ENCODE assay signal across 22 mouse cellular contexts in genomic region chr10:92790247-92790646, GRCm38 (mm10).
A peak's percentile ranks its signal among the peaks of the same experiment; 100 is the strongest.
DNase-seq lines count a peak whose midpoint lies in the region; ATAC-seq and TF ChIP-seq lines count a peak whose summit lies in the region.
"Had no signal": no experiment of that assay in that cellular context is flagged by ENCODE, and none has a peak within 500 bp of the region (broad histone marks: within the 10 kb centered on the region; RNA-seq: fewer than 3 reads in every experiment).

No protein-coding gene starts in this region.

- H3K27me3 ChIP-seq in forebrain, postnatal 0 days (ENCODE audit: insufficient read depth, low read length) = no peaks in the 10 kb centered on the region
- H3K27me3 ChIP-seq in forebrain, embryonic 12.5 days = no peaks in the 10 kb centered on the region
- no peaks in the 10 kb centered on the region for H3K27me3 ChIP-seq in lung, embryonic 14.5 days (ENCODE audit: insufficient read depth, low read length)
- H3K27me3 ChIP-seq in lung, postnatal 0 days (replicated peaks; ENCODE audit: insufficient read depth, low read length) = no peaks in the 10 kb centered on the region
- H3K27me3 ChIP-seq in hindbrain, embryonic 12.5 days = no peaks in the 10 kb centered on the region
- H3K27me3 ChIP-seq: forebrain, embryonic 13.5 days; heart, embryonic 12.5 days; limb, embryonic 15.5 days had no signal

- 16% methylated on average over 2 of the region's 2 CpGs for WGBS in forebrain, postnatal 0 days
- 24% methylated on average over 2 of the region's 2 CpGs for WGBS in forebrain, embryonic 12.5 days
- WGBS in lung, embryonic 14.5 days = 56% methylated on average over 2 of the region's 2 CpGs
- 64% methylated on average over 2 of the region's 2 CpGs for WGBS in lung, postnatal 0 days
- 21% methylated on average over 2 of the region's 2 CpGs for WGBS in hindbrain, embryonic 12.5 days

- H3K9ac ChIP-seq in forebrain, postnatal 0 days = no peak overlapping the region
- H3K9ac ChIP-seq in forebrain, embryonic 12.5 days = no peak overlapping the region
- no peak overlapping the region for H3K9ac ChIP-seq in lung, embryonic 14.5 days
- H3K9ac ChIP-seq in lung, postnatal 0 days (replicated peaks; ENCODE audit: low read depth) = no peak overlapping the region
- H3K9ac ChIP-seq in hindbrain, embryonic 12.5 days = no peak overlapping the region
- H3K9ac ChIP-seq: forebrain, embryonic 13.5 days; heart, embryonic 12.5 days; limb, embryonic 15.5 days; liver, embryonic 14.5 days had no signal

- no peaks in the 10 kb centered on the region for H3K9me3 ChIP-seq in forebrain, postnatal 0 days (ENCODE audit: low read length)
- H3K9me3 ChIP-seq in forebrain, embryonic 12.5 days = no peaks in the 10 kb centered on the region
- H3K9me3 ChIP-seq in lung, embryonic 14.5 days (ENCODE audit: low read depth, low read length) = no peaks in the 10 kb centered on the region
- H3K9me3 ChIP-seq in lung, postnatal 0 days (ENCODE audit: low read length) = no peaks in the 10 kb centered on the region
- no peaks in the 10 kb centered on the region for H3K9me3 ChIP-seq in hindbrain, embryonic 12.5 days (replicated peaks)
- H3K9me3 ChIP-seq: forebrain, embryonic 13.5 days; heart, embryonic 12.5 days; limb, embryonic 15.5 days had no signal

- TF ChIP-seq CTCF in forebrain, postnatal 0 days (IDR thresholded peaks at IDR 0.05; ENCODE audit: low read depth) = no peak
- no peak for TF ChIP-seq CTCF in lung, embryonic 14.5 days (IDR thresholded peaks at IDR 0.05; ENCODE audit: low read depth)
- TF ChIP-seq CTCF in lung, postnatal 0 days (IDR thresholded peaks at IDR 0.05) = no peak

- no peaks in the 10 kb centered on the region for H3K36me3 ChIP-seq in forebrain, postnatal 0 days (ENCODE audit: insufficient read depth)
- H3K36me3 ChIP-seq in forebrain, embryonic 12.5 days (replicated peaks) = no peaks in the 10 kb centered on the region
- no peaks in the 10 kb centered on the region for H3K36me3 ChIP-seq in lung, embryonic 14.5 days (ENCODE audit: insufficient read depth)
- H3K36me3 ChIP-seq in lung, postnatal 0 days (ENCODE audit: insufficient read depth, low read length) = no peaks in the 10 kb centered on the region
- no peaks in the 10 kb centered on the region for H3K36me3 ChIP-seq in hindbrain, embryonic 12.5 days
- H3K36me3 ChIP-seq: heart, embryonic 12.5 days; limb, embryonic 15.5 days had no signal

- no peak for TF ChIP-seq EP300 in lung, postnatal 0 days (IDR thresholded peaks at IDR 0.05)

- no peak overlapping the region for H3K4me3 ChIP-seq in forebrain, postnatal 0 days (ENCODE audit: low read depth, low read length)
- H3K4me3 ChIP-seq in forebrain, embryonic 12.5 days (replicated peaks) = no peak overlapping the region
- no peak overlapping the region for H3K4me3 ChIP-seq in lung, embryonic 14.5 days (ENCODE audit: low read depth, low read length)
- no peak overlapping the region for H3K4me3 ChIP-seq in lung, postnatal 0 days (ENCODE audit: low read depth, low read length)
- H3K4me3 ChIP-seq in hindbrain, embryonic 12.5 days = no peak overlapping the region
- H3K4me3 ChIP-seq: forebrain, embryonic 13.5 days; heart, embryonic 12.5 days; limb, embryonic 15.5 days had no signal

- no peaks in the 10 kb centered on the region for H3K4me1 ChIP-seq in forebrain, postnatal 0 days (ENCODE audit: insufficient read depth)
- H3K4me1 ChIP-seq in forebrain, embryonic 12.5 days = peaks cover 28% of the 10 kb centered on the region
- no peaks in the 10 kb centered on the region for H3K4me1 ChIP-seq in lung, embryonic 14.5 days (ENCODE audit: insufficient read depth)
- no peaks in the 10 kb centered on the region for H3K4me1 ChIP-seq in lung, postnatal 0 days (ENCODE audit: insufficient read depth, low read depth, low read length)
- H3K4me1 ChIP-seq in hindbrain, embryonic 12.5 days = peaks cover 20% of the 10 kb centered on the region
- H3K4me1 ChIP-seq: heart, embryonic 12.5 days; limb, embryonic 15.5 days had no signal

- ATAC-seq in forebrain, postnatal 0 days = no peak
- no peak for ATAC-seq in forebrain, embryonic 12.5 days (ENCODE audit: low FRiP score)
- ATAC-seq in lung, embryonic 14.5 days (ENCODE audit: insufficient read depth) = no peak
- ATAC-seq in lung, postnatal 0 days = no peak
- peak; percentile 59; the same call in 1 of the 2 replicates for ATAC-seq in hindbrain, embryonic 12.5 days (ENCODE audit: low FRiP score)
- ATAC-seq: forebrain, embryonic 13.5 days; intestine, postnatal 0 days had no signal

- no peak overlapping the region for H3K4me2 ChIP-seq in forebrain, postnatal 0 days (ENCODE audit: low read depth)
- no peak overlapping the region for H3K4me2 ChIP-seq in forebrain, embryonic 12.5 days
- no peak overlapping the region for H3K4me2 ChIP-seq in lung, embryonic 14.5 days
- H3K4me2 ChIP-seq in lung, postnatal 0 days (replicated peaks; ENCODE audit: low read depth, low read length) = no peak overlapping the region
- no peak overlapping the region for H3K4me2 ChIP-seq in hindbrain, embryonic 12.5 days (replicated peaks)
- H3K4me2 ChIP-seq: forebrain, embryonic 13.5 days; heart, embryonic 12.5 days; limb, embryonic 15.5 days had no signal

- DNase-seq in forebrain, postnatal 0 days = peak; percentile 2
- peak; percentile 17 for DNase-seq in lung, embryonic 14.5 days
- no peak for DNase-seq in lung, postnatal 0 days (ENCODE audit: low spot score)
- peak; percentile 21 for DNase-seq in brain, adult 2 months (ENCODE audit: low read depth, low spot score)
- no peak for DNase-seq in urinary bladder, postnatal 14 days (ENCODE audit: low spot score)
- DNase-seq: adrenal gland, adult 2 months; B cell, adult 2 months; cerebellum, adult 2 months; cerebellum, postnatal 36 days; gastrocnemius, postnatal 14 days; heart, adult 18-20 months; heart, postnatal 10 days; kidney, postnatal 4 days; thymus, postnatal 25 days had no signal

- no peak overlapping the region for H3K27ac ChIP-seq in forebrain, postnatal 0 days (ENCODE audit: low read depth, low read length)
- H3K27ac ChIP-seq in forebrain, embryonic 12.5 days = no peak overlapping the region
- H3K27ac ChIP-seq in lung, embryonic 14.5 days (ENCODE audit: low read depth) = no peak overlapping the region
- no peak overlapping the region for H3K27ac ChIP-seq in lung, postnatal 0 days (ENCODE audit: low read length)
- no peak overlapping the region for H3K27ac ChIP-seq in hindbrain, embryonic 12.5 days
- H3K27ac ChIP-seq: forebrain, embryonic 13.5 days; limb, embryonic 15.5 days; liver, embryonic 14.5 days; macrophage had no signal

Comparison
In these comparisons a context has a peak if more than half of its experiments do, and no peak if none do; other contexts are left out.
1. DNase-seq: peak in forebrain, postnatal 0 days (single experiment), lung, embryonic 14.5 days (single experiment) and brain, adult 2 months (single experiment); none in lung, postnatal 0 days (single experiment) and urinary bladder, postnatal 14 days (single experiment).